Mouse (Mus musculus) intestine, postnatal 0 days (tissue): ENCODE measurements around the gene Ano8. TPM values are rescaled to one million over a fixed set of nuclear protein-coding genes. Genes with fewer than 3 reads are reported as not detected.
"Not testable (repeated sequence)": the region's sequence is repeated elsewhere in the genome, so short reads cannot be mapped to it uniquely, and the experiment has no call there.

Experiments
- ATAC-seq: fragments of 200-750 bp; cut with Nextera tagmentation; 2 replicates; pipeline ENCODE4 v1.8.0; 2017; ENCODE audit warnings: mild to moderate bottlenecking, moderate TSS enrichment, moderate library complexity
- H3K27ac ChIP-seq: fragments of 300-500 bp; sonication (generic); 2 replicates; pipeline ENCODE4 v1.5.1; 2014; ENCODE audit warnings: mild to moderate bottlenecking, low read depth, low read length, moderate library complexity
- H3K27me3 ChIP-seq: fragments of 300-500 bp; sonication (generic); replicated peaks from 2 replicates; pipeline ENCODE4 v1.6.1; 2014; ENCODE audit warnings: low read length, mixed read lengths; ENCODE audit not compliant: control insufficient read depth, insufficient read depth
- H3K36me3 ChIP-seq: fragments of 300-500 bp; sonication (generic); 2 replicates; pipeline ENCODE4 v1.6.1; 2014; ENCODE audit warnings: mild to moderate bottlenecking, moderate library complexity; ENCODE audit not compliant: control insufficient read depth, insufficient read depth
- H3K4me1 ChIP-seq: fragments of 300-500 bp; sonication (generic); replicated peaks from 2 replicates; pipeline ENCODE4 v1.6.1; 2014; ENCODE audit warnings: antibody characterized with exemption, low read length, mixed read lengths; ENCODE audit not compliant: control insufficient read depth, insufficient read depth
- H3K4me2 ChIP-seq: fragments of 300-500 bp; sonication (generic); replicated peaks from 2 replicates; pipeline ENCODE4 v1.6.1; 2014; ENCODE audit warnings: low read depth, mild to moderate bottlenecking, moderate library complexity
- H3K4me3 ChIP-seq: fragments of 300-500 bp; sonication (generic); 2 replicates; pipeline ENCODE4 v1.5.1; 2014; ENCODE audit warnings: low read depth, low read length
- H3K9ac ChIP-seq: fragments of 300-500 bp; sonication (generic); 2 replicates; pipeline ENCODE4 v1.6.1; 2014; ENCODE audit warnings: mild to moderate bottlenecking, low read depth, low read length
- H3K9me3 ChIP-seq: fragments of 300-500 bp; sonication (generic); 2 replicates; pipeline ENCODE4 v1.6.1; 2016; ENCODE audit warnings: mixed run types; ENCODE audit not compliant: control insufficient read depth
- CTCF ChIP-seq: sonication (generic); IDR thresholded peaks from 2 replicates; pipeline ENCODE4 v1.5.1; 2016; ENCODE audit warnings: low read depth, mild to moderate bottlenecking, control low read depth, antibody characterized with exemption, moderate library complexity
- WGBS: fragments of 180-500 bp; shearing (Covaris S2); extraction: QIAGEN DNeasy Blood & Tissue Kit; methylation state at CpG from one replicate; pipeline ENCODE4 v1.1.7; 2014; 5-methylcytosine and 5-hydroxymethylcytosine counted together
- polyA plus RNA-seq: library from polyadenylated mRNA; unstranded; fragments of >200 nt; fragmentation: Nextera tagmentation; extraction: Ambion mirVana; gene quantifications from 2 replicates; pipeline ENCODE4 v1.2.1, GENCODE M21; 2015

Ano8 gene
- polyA plus RNA-seq, 1 experiment from 2014 or later = 0.74 TPM

DNA sequence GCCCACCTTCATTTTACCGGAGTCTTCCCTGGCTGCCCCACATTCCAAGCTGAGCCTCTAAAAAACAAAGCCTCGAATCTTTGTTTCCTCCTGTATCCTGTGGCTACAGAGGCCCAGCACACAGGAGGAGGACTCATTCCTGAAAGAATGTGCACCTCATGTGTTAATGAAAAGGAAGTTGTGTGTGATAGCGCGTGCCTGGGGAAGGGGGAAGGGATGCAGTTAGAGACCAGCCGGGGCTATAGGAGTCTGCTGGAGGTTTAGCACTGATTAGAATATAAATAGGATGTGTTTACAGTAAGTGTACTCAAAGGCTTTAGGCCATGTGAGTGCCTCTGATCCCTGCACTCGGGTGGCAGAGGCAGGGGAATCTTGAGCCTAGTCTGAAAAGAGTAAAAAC is 40.5 kb upstream of the Ano8 start:
- no peak for ATAC-seq
- H3K27ac ChIP-seq = no peak overlapping the region
- H3K4me3 ChIP-seq = no peak overlapping the region
- H3K36me3 ChIP-seq = no peaks in the 10 kb centered on the region
- H3K9ac ChIP-seq = no peak overlapping the region
- H3K4me1 ChIP-seq = no peaks in the 10 kb centered on the region
- TF ChIP-seq CTCF = no peak
- no peaks in the 10 kb centered on the region for H3K9me3 ChIP-seq
- H3K27me3 ChIP-seq = peaks cover 20% of the 10 kb centered on the region
- WGBS = 37% methylated on average over 6 of the region's 6 CpGs
- H3K4me2 ChIP-seq = no peak overlapping the region

DNA sequence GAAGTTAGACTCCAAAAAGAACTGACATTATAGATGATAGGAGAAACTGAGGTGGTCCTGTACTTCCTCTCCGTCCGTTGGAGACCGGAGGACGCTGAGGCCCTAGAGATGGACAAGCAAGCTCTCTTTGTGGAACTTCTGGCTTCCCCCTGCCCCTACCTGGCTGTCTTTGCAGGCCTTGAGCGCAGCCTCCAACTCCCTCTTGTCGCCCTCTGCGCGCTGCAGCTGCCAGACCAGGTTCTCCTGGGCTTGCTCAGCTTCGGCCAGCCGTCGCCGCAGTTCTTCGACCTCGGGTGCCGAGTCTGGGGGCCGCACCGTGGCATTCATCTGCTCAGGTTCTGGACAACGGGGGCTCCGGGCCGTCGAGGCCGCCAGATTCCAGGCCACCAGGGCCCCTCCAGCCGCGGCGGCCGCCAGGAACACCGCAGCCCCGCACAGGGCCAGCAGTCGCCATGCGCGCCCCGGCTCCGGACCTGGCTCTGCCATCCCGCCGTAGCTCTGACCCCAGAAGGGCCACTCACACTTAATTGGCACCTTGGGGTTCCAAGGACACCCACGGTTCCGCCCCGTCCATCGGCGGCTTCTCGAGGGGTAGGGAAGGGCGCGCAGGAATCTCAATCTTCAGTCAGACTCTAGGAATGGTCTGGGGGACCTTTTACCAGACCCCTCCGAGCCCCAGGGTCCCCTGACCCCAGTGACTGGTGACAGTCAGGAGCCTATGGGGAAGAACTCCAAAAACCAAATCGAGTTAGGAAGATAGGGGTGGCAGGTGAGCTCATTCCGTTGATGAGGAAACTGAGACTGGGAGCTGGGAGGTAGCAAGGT is 39.7 kb upstream of the Ano8 start, which contains the start of gene Ccdc194:
TSS of gene Ccdc194 (minus strand) at position 486 of the 825 bp plus-strand sequence.
- no peaks in the 10 kb centered on the region for H3K9me3 ChIP-seq
- no peaks in the 10 kb centered on the region for H3K36me3 ChIP-seq
- H3K27ac ChIP-seq = no peak within 1 kb of the TSS
- TF ChIP-seq CTCF = no peak
- peak within 1 kb of the TSS; percentile 17; the same call in 1 of the 2 replicates for H3K4me2 ChIP-seq
- H3K4me3 ChIP-seq = peak within 1 kb of the TSS; percentile 2; the same call in 1 of the 2 replicates
- ATAC-seq = no peak
- 16% methylated on average over 46 of the region's 46 CpGs for WGBS
- H3K9ac ChIP-seq = no peak within 1 kb of the TSS
- no peaks in the 10 kb centered on the region for H3K4me1 ChIP-seq
- H3K27me3 ChIP-seq = peaks cover 20% of the 10 kb centered on the region

DNA sequence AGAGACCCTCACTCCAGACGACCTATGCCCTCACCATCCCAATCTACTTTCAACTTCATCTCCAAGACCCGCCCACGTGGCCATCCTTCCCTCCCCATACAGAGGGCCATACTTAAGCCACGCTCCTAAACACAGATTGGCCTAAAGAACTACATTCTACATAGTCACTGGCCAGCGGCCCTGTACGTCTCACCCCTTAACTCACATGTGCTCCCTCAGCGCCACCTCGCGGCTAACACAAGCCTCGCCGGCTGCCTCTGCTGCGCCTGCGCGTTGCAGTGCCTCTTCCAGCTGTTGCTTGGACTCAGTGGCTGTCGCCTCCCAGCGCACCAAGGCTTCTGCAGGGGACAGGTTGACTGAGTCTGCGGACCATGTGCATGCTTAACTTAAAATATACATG is 35.9 kb upstream of the Ano8 start:
- Histone ChIP-seq H3K27me3 (peaks cover 19% of the 10 kb centered on the region), H3K4me2 (peak overlapping the region; percentile 6; the same call in 1 of the 2 replicates), H3K4me3 (no peak overlapping the region), H3K27ac (no peak overlapping the region), H3K9me3 (no peaks in the 10 kb centered on the region), H3K36me3 (no peaks in the 10 kb centered on the region), H3K4me1 (no peaks in the 10 kb centered on the region), H3K9ac (no peak overlapping the region)
- peak; percentile 78 for ATAC-seq
- peak; percentile 99 for TF ChIP-seq CTCF
- 3% methylated on average over 17 of the region's 17 CpGs for WGBS

DNA sequence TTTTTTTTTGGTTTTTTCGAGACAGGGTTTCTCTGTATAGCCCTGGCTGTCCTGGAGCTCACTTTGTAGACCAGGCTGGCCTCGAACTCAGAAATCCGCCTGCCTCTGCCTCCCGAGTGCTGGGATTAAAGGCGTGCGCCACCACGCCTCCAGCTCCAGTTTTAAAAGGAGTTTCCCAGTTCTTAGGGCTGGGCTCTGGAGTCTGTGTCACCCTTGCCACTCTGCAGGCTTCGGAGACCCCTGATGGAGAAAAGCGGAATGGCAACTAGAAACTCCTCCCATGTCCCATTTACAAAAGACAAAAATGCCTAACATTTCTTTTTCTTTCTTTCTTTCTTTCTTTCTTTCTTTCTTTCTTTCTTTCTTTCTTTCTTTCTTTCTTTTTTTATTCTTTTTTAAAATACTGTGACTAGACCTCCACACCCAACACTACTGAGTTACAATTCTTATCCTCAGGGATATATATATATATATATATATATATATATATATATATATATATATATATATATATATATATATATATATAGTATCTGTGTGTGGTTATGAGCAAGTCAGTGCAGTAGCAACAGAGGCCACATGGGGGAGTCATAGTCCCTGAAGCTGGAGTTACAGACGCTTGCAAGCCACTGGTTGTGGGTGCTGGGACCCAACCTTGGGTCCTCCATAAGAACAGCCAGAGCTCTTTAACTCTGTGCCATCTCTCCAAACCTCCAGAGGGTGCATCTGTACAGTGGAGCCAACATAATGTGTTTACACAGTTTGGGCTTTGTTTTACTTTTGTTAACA is 33.5 kb upstream of the Ano8 start:
- H3K9ac ChIP-seq, H3K36me3 ChIP-seq, H3K27ac ChIP-seq, H3K4me1 ChIP-seq, H3K4me2 ChIP-seq, H3K4me3 ChIP-seq, H3K9me3 ChIP-seq, ATAC-seq, H3K27me3 ChIP-seq: not testable (repeated sequence)
- TF ChIP-seq CTCF = peak; percentile 74
- WGBS = 37% methylated on average over 8 of the region's 10 CpGs

DNA sequence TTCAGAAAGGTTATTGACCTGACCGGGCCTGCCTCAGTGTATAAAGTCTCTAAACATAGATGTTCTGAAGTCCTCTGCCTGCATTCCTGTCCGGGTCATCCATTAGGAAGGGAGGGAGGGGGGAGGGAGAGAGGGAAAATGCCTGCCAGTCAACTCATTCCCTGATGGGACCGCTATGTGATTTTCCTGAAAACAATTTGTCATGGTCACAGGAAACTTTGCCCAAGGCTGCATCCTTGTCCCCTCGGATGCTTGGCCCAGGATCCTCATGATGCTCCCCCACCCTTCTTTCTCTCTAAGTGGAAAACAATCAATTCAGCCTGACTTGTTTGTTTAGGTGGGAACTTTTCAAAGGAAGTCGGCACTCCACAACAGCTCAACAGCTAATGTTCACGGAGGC is 31.0 kb upstream of the Ano8 start:
- no peaks in the 10 kb centered on the region for H3K36me3 ChIP-seq
- no peak overlapping the region for H3K9ac ChIP-seq
- WGBS = 12% methylated on average over 6 of the region's 6 CpGs
- H3K4me1 ChIP-seq = no peaks in the 10 kb centered on the region
- no peak for ATAC-seq
- H3K27me3 ChIP-seq = no peaks in the 10 kb centered on the region; the same call in 1 of the 2 replicates
- H3K9me3 ChIP-seq = no peaks in the 10 kb centered on the region
- no peak overlapping the region for H3K4me3 ChIP-seq
- no peak overlapping the region for H3K4me2 ChIP-seq
- TF ChIP-seq CTCF = no peak
- H3K27ac ChIP-seq = no peak overlapping the region

DNA sequence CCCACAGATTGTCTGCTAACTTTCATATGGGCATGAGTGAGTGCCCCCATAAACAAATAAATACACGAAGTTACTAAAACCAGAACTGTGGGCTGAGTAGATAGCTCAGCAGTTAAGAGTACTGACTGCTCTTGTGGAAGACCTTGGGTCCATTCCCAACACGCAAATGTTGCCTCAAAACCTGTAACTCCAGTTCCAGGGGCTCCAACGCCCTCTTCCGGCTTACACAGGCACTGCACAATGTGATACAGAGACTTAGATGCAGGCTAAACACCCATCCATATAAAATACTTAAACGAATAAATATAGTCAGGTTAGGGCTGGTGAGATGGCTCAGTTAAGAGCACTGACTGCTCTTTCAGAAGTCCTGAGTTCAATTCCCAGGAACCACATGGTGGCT is 29.3 kb upstream of the Ano8 start:
- ATAC-seq = no peak
- H3K36me3 ChIP-seq = no peaks in the 10 kb centered on the region
- no peaks in the 10 kb centered on the region for H3K27me3 ChIP-seq
- H3K9ac ChIP-seq = no peak overlapping the region
- H3K9me3 ChIP-seq = no peaks in the 10 kb centered on the region
- H3K27ac ChIP-seq = no peak overlapping the region
- WGBS = 68% methylated on average over 5 of the region's 5 CpGs
- H3K4me2 ChIP-seq = no peak overlapping the region
- TF ChIP-seq CTCF = no peak
- no peaks in the 10 kb centered on the region for H3K4me1 ChIP-seq
- H3K4me3 ChIP-seq = no peak overlapping the region
